Mouse (Mus musculus) ES-E14 (cell line): ENCODE measurements around the gene Rilp. TPM values are rescaled to one million over a fixed set of nuclear protein-coding genes. Genes with fewer than 3 reads are reported as not detected.

Experiments used
- DNase-seq: peaks from one replicate; pipeline ENCODE4 v3.0.0-alpha.2; 2013; ENCODE audit warnings: low read depth, low spot score
- H3K27ac ChIP-seq: 2 replicates; pipeline ENCODE4 v1.5.1; 2012; ENCODE audit warnings: low read depth, mild to moderate bottlenecking, low read length, moderate library complexity, mixed read lengths; ENCODE audit not compliant: poor library complexity, insufficient read depth, severe bottlenecking
- H3K36me3 ChIP-seq: 2 replicates; pipeline ENCODE4 v1.6.1; 2012; ENCODE audit warnings: mild to moderate bottlenecking, low read length, moderate library complexity, mixed read lengths; ENCODE audit not compliant: control insufficient read depth, poor library complexity, insufficient read depth, severe bottlenecking
- H3K4me1 ChIP-seq, 2 experiments: fragments of 150-350 bp in 1 of 2; sonication (generic) in 1 of 2; 2 replicates each; pipeline ENCODE4 v1.6.1; 2012; ENCODE audit warnings: low read length in 2 of 2, mild to moderate bottlenecking in 1 of 2, mixed read lengths in 1 of 2; ENCODE audit not compliant: control insufficient read depth in 2 of 2, insufficient read depth in 2 of 2, poor library complexity in 1 of 2
- H3K4me3 ChIP-seq, 2 experiments: fragments of 150-350 bp in 1 of 2; sonication (generic) in 1 of 2; 2 replicates each; pipeline ENCODE4 v1.5.1; 2012; ENCODE audit warnings: low read length in 2 of 2, low read depth in 1 of 2, mild to moderate bottlenecking in 1 of 2, mixed read lengths in 1 of 2; ENCODE audit not compliant: insufficient read depth in 1 of 2, poor library complexity in 1 of 2, severe bottlenecking in 1 of 2
- H3K9ac ChIP-seq: 2 replicates; pipeline ENCODE4 v1.6.1; 2012; ENCODE audit warnings: low read depth, mild to moderate bottlenecking, low read length, mixed read lengths; ENCODE audit not compliant: poor library complexity, insufficient read depth, severe bottlenecking
- H3K9me3 ChIP-seq: fragments of 150-350 bp; sonication (generic); 2 replicates; pipeline ENCODE4 v1.6.1; 2012; ENCODE audit warnings: low read depth, mild to moderate bottlenecking, low read length; ENCODE audit not compliant: control insufficient read depth, insufficient read depth
- CHD2 ChIP-seq: IDR thresholded peaks from 2 replicates; pipeline ENCODE4 v1.6.1; 2014; ENCODE audit warnings: mild to moderate bottlenecking, low read depth, low read length, inconsistent platforms
- HCFC1 ChIP-seq: IDR thresholded peaks from 2 replicates; pipeline ENCODE4 v1.6.1; 2012; ENCODE audit warnings: low read length, inconsistent platforms, borderline replicate concordance; ENCODE audit not compliant: insufficient read depth
- MAFK ChIP-seq: IDR thresholded peaks from 2 replicates; pipeline ENCODE4 v1.6.1; 2014; ENCODE audit warnings: mild to moderate bottlenecking, low read depth, low read length, inconsistent platforms; ENCODE audit not compliant: insufficient read depth
- ZC3H11A ChIP-seq: IDR thresholded peaks from 2 replicates; pipeline ENCODE4 v1.6.1; 2012; ENCODE audit warnings: low read depth, mild to moderate bottlenecking, inconsistent platforms, low read length, borderline replicate concordance
- ZNF384 ChIP-seq: IDR thresholded peaks from 2 replicates; pipeline ENCODE4 v1.6.1; 2012; ENCODE audit warnings: low read depth, low read length, inconsistent platforms
- in situ Hi-C, 2 experiments: fragments of 600-800 bp; cut with MboI; formaldehyde crosslinking; loops; one replicate each; pipeline ENCODE4 v1.15.1; 2025; ENCODE audit warnings: low sequenced_read_pairs in 2 of 2, inconsistent platforms in 1 of 2; ENCODE audit not compliant: unreplicated experiment in 2 of 2
- total RNA-seq: library from RNA; depleted of rRNA; stranded (reverse); fragments of 300-350 nt; gene quantifications from 2 replicates; pipeline ENCODE4 v1.2.3, GENCODE M21; 2012

The Rilp gene
- total RNA-seq, 1 experiment: 0.89 TPM

DNA sequence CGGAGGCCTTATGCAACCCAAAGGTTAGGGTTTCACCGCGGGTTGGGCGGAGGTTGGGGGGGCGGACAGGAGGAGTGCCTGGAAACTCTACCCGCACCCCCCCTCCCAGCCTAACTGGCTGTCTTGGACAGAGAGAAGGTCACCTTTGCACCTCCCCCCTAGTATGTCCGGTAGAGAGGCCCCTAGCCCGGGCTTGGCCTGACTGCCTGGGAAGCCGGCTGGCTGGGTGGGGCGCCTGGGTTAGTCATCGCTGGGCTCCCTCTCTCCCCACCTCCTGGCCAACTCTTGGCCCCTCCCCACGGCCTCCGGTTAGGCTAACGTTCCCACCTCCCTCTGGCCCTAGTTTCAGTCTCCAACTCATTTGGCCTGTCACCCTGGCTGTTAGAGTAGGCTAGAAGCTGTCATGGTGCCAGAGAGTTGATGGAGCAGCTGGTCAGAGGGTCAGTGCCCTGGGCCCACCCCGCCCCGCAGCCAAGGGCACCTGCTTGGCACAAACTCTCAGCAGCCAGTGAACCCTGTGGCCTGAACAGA lies 47.6 kb upstream of the Rilp start:
- Histone ChIP-seq H3K27ac (peak overlapping the region; percentile 52), H3K9ac (peak overlapping the region; percentile 78), H3K4me3 (peak overlapping the region; percentile 89 to 93), H3K36me3 (no peaks in the 10 kb centered on the region; the same call in 1 of the 2 replicates), H3K4me1 (peaks cover 2 to 9% of the 10 kb centered on the region in 2 experiments; a peak in 3 of 4 replicates), H3K9me3 (no peaks in the 10 kb centered on the region)
- TF ChIP-seq HCFC1 (no peak), ZC3H11A (no peak), ZNF384 (no peak), CHD2 (no peak), MAFK (no peak; the same call in 1 of the 2 replicates)
- no peak for DNase-seq
- in situ Hi-C loops: no loop called here

DNA sequence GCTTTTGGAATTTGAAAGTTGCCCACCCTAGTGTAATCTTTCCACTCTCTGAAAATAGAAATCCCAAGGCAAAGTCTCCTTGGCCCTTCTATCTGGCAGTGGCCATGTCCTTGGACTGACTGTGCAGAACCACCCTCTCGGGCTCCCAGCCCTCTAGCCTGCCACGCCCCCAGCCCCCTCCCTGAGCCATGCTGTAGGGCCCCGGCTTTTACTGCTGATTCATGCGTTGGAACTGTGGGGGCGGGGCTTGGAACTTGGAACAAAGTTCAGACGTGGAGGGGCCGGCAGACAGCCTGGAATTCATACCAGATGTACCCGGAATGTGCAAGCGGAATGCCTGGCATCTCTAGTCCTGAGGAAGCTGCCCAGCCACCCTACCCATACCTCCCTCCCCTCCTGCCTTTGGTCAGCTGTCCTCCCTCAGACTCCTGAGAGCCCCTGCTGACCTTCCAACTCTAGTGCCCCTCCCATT lies 47.0 kb upstream of the Rilp start:
- no peaks in the 10 kb centered on the region for H3K9me3 ChIP-seq
- DNase-seq: peak; percentile 89
- TF ChIP-seq CHD2 (no peak), HCFC1 (no peak), MAFK (peak; percentile 96), ZNF384 (peak; percentile 53; the same call in 1 of the 2 replicates), ZC3H11A (no peak)
- H3K4me1 ChIP-seq: peaks cover 2 to 11% of the 10 kb centered on the region in 2 experiments; a peak in 3 of 4 replicates
- peak overlapping the region; percentile 89 to 93 for H3K4me3 ChIP-seq
- in situ Hi-C loops: no loop called here
- no peaks in the 10 kb centered on the region; the same call in 1 of the 2 replicates for H3K36me3 ChIP-seq
- no peak overlapping the region for H3K27ac ChIP-seq
- H3K9ac ChIP-seq: peak overlapping the region; percentile 42; the same call in 1 of the 2 replicates

DNA sequence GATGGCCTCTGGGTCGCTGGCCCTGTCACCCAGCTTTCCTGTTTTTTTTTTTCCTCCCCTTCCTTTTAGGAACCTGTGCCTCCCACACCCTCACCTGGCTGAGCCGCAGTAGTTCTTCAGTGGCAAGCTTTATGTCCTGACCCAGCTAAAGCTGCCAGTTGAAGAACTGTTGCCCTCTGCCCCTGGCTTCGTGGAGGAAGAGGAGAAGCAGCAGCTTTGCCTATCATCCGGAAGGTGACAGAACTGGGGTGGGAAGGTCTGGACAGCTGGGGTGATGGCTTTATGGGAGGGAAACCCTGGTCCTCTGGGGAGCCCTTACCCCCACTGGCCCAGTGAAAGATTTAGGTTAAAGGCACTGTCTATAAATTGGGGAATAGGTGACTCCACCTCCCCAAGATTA lies 46.3 kb upstream of the Rilp start:
- no peak overlapping the region for H3K27ac ChIP-seq
- no peaks in the 10 kb centered on the region; the same call in 1 of the 2 replicates for H3K36me3 ChIP-seq
- TF ChIP-seq MAFK (no peak), HCFC1 (no peak), ZNF384 (no peak), ZC3H11A (no peak), CHD2 (no peak)
- H3K9ac ChIP-seq: no peak overlapping the region
- peaks cover 3 to 11% of the 10 kb centered on the region in 2 experiments; a peak in 3 of 4 replicates for H3K4me1 ChIP-seq
- no peaks in the 10 kb centered on the region for H3K9me3 ChIP-seq
- in situ Hi-C loops: no loop called here
- DNase-seq: no peak
- H3K4me3 ChIP-seq: no peak overlapping the region

DNA sequence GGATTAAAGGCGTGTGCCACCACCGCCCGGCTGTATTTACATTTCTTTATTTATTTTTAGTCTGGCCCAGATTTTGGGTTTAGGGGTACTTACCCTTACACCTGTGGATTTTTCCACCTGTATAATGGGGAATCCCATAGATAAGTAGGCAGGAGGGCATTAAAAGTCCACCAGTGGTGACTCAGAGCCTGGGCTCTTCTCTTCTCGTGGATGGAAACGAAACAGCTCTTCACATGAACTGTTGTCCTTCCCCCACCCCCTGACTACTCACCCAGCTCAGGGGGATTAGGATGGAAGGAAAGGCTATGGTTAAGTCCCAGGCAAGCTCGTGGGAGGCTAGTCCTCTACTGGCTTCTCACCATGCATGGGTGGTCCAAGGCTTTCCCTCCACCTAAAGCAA lies 45.5 kb upstream of the Rilp start:
- in situ Hi-C loops: no loop called here
- DNase-seq: no peak
- H3K27ac ChIP-seq: no peak overlapping the region
- no peak overlapping the region for H3K4me3 ChIP-seq
- H3K36me3 ChIP-seq: no peaks in the 10 kb centered on the region; the same call in 1 of the 2 replicates
- H3K9me3 ChIP-seq: no peaks in the 10 kb centered on the region
- TF ChIP-seq HCFC1 (no peak), ZC3H11A (no peak), CHD2 (no peak), ZNF384 (no peak), MAFK (no peak)
- peaks cover 4 to 11% of the 10 kb centered on the region in 2 experiments; a peak in 3 of 4 replicates for H3K4me1 ChIP-seq
- no peak overlapping the region for H3K9ac ChIP-seq

DNA sequence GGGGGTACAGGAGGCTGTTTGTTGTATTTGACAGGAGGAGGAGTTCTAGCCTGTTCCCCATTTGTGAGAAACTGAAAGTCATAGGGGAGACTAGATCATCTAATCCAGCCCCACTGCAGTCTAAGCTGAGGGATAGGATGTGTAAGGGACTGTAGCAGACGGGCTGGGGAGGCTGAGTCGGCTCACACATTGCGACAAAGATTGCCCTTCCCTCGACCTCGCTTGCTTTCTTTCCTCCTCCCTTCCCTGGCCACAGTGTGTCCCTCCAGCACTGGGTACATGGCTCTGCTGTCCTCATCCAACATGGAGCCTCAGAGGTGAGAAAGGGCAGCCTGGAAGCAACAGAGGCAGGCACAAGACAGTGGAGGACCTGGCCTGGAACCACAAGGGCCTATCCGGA lies 44.8 kb upstream of the Rilp start:
- Histone ChIP-seq H3K9ac (no peak overlapping the region), H3K27ac (no peak overlapping the region), H3K4me1 (peaks cover 4 to 8% of the 10 kb centered on the region in 2 experiments; a peak in 3 of 4 replicates), H3K36me3 (no peaks in the 10 kb centered on the region; the same call in 1 of the 2 replicates), H3K4me3 (no peak overlapping the region), H3K9me3 (no peaks in the 10 kb centered on the region)
- TF ChIP-seq HCFC1 (no peak), CHD2 (no peak), ZNF384 (no peak), ZC3H11A (no peak), MAFK (no peak)
- in situ Hi-C loops: no loop called here
- no peak for DNase-seq
